24 mouse cellular contexts compared by ENCODE assay signal in the genomic region with DNA sequence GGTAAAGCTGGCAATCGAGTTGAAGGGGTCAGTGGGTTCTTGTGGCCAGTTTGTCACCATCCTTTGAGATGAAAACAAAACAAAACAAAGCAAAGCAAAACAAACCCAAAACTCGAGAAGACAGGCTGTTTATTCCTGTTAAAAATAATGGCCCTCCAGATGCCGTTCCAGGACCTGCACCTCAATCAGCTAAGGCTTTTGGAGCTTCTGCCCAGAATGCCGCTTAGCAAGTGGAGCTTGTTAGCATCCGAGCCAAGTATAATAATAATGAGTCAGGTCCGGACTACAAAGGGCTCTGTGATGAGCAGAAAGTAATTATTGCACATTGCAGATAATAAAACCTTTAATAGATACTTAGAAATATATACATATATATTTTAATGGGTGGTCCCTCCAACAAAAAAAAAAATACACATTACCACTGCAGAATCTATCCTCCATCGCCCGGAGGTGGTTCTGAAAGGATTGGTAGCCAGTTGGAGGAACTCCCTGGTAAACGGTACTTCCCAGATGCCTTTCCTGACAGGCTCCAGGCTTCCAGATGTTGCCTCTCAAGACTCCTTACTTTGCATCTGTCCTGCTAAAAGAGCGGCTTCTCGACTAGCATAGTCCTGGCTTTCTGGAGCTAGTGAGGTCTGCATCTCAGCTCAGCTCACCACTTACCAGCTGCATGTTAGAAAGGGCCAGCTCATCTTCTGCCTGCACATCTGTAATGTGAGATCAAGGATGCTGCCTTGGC.
A peak's percentile ranks its signal among the peaks of the same experiment; 100 is the strongest.
DNase-seq lines count a peak whose midpoint lies in the region; ATAC-seq and TF ChIP-seq lines count a peak whose summit lies in the region.
"Had no signal": no experiment of that assay in that cellular context is flagged by ENCODE, and none has a peak within 500 bp of the region (broad histone marks: within the 10 kb centered on the region; RNA-seq: fewer than 3 reads in every experiment).

No protein-coding gene starts in this region.

- H3K9ac ChIP-seq in forebrain, embryonic 14.5 days (ENCODE audit: low read length): no peak overlapping the region
- no peak overlapping the region for H3K9ac ChIP-seq in forebrain, postnatal 0 days
- H3K9ac ChIP-seq: forebrain, embryonic 15.5 days; hindbrain, embryonic 12.5 days; hindbrain, embryonic 15.5 days had no signal

- H3K4me2 ChIP-seq in forebrain, embryonic 14.5 days (ENCODE audit: low read length): no peak overlapping the region
- H3K4me2 ChIP-seq in forebrain, postnatal 0 days (ENCODE audit: low read depth): no peak overlapping the region
- H3K4me2 ChIP-seq: forebrain, embryonic 15.5 days; heart, embryonic 11.5 days; hindbrain, embryonic 12.5 days; hindbrain, embryonic 15.5 days had no signal

- peak; percentile 9 for DNase-seq in forebrain, embryonic 14.5 days (ENCODE audit: low spot score)
- no peak for DNase-seq in forebrain, postnatal 0 days
- no peak for DNase-seq in layer of hippocampus, adult 2 months (ENCODE audit: low spot score in 2 of 2)
- no peak for DNase-seq in layer of hippocampus, adult 8-10 months (ENCODE audit: low spot score in 2 of 2)
- peak; percentile 50 for DNase-seq in Muller cell, postnatal 12 days (ENCODE audit: inconsistent ontology term)
- DNase-seq: adrenal gland, adult 8-10 months; adrenal gland, postnatal 25 days; B cell, adult 2 months; cerebellum, adult 18-20 months; cerebellum, adult 9-10 months; cerebellum, postnatal 14 days; gastrocnemius, adult 2 months; gastrocnemius, postnatal 14 days; heart, adult 11 months had no signal

- no peak for TF ChIP-seq CTCF in forebrain, postnatal 0 days (IDR thresholded peaks at IDR 0.05; ENCODE audit: low read depth)
- TF ChIP-seq CTCF in layer of hippocampus, adult 2 months (conservative IDR thresholded peaks at IDR 0.05): no peak

- H3K27ac ChIP-seq in forebrain, embryonic 14.5 days (ENCODE audit: low read depth, low read length): no peak overlapping the region
- no peak overlapping the region for H3K27ac ChIP-seq in forebrain, postnatal 0 days (ENCODE audit: low read depth, low read length)
- H3K27ac ChIP-seq in layer of hippocampus, adult 2 months: peak overlapping the region; percentile 24; the same call in 1 of the 2 replicates
- H3K27ac ChIP-seq: forebrain, embryonic 10.5 days; forebrain, embryonic 15.5 days; gastrocnemius, adult 2 months; hindbrain, embryonic 12.5 days; hindbrain, embryonic 15.5 days had no signal

- H3K4me1 ChIP-seq in forebrain, embryonic 14.5 days (ENCODE audit: control insufficient read depth, insufficient read depth, low read length): no peaks in the 10 kb centered on the region; the same call in 1 of the 2 replicates
- no peaks in the 10 kb centered on the region for H3K4me1 ChIP-seq in forebrain, postnatal 0 days (ENCODE audit: insufficient read depth)
- H3K4me1 ChIP-seq: forebrain, embryonic 15.5 days; hindbrain, embryonic 12.5 days; hindbrain, embryonic 15.5 days had no signal

- H3K4me3 ChIP-seq in forebrain, embryonic 14.5 days (ENCODE audit: low read depth, low read length): no peak overlapping the region
- H3K4me3 ChIP-seq in forebrain, postnatal 0 days (ENCODE audit: low read depth, low read length): no peak overlapping the region
- H3K4me3 ChIP-seq in layer of hippocampus, adult 2 months: peak overlapping the region; percentile 6; the same call in 1 of the 2 replicates
- H3K4me3 ChIP-seq: forebrain, embryonic 10.5 days; forebrain, embryonic 15.5 days; gastrocnemius, adult 2 months; hindbrain, embryonic 12.5 days; hindbrain, embryonic 15.5 days had no signal

- 68% methylated on average over 11 of the region's 11 CpGs for WGBS in forebrain, embryonic 14.5 days
- WGBS in forebrain, postnatal 0 days: 54% methylated on average over 11 of the region's 11 CpGs

- no peaks in the 10 kb centered on the region for H3K27me3 ChIP-seq in forebrain, embryonic 14.5 days (replicated peaks; ENCODE audit: control insufficient read depth, insufficient read depth, low read length)
- no peaks in the 10 kb centered on the region for H3K27me3 ChIP-seq in forebrain, postnatal 0 days (ENCODE audit: insufficient read depth, low read length)
- H3K27me3 ChIP-seq: CH12.LX; forebrain, embryonic 15.5 days; hindbrain, embryonic 12.5 days; hindbrain, embryonic 15.5 days had no signal

- H3K36me3 ChIP-seq in forebrain, embryonic 14.5 days (ENCODE audit: control insufficient read depth, insufficient read depth, low read length): no peaks in the 10 kb centered on the region
- no peaks in the 10 kb centered on the region for H3K36me3 ChIP-seq in forebrain, postnatal 0 days (ENCODE audit: insufficient read depth)
- H3K36me3 ChIP-seq: forebrain, embryonic 10.5 days; forebrain, embryonic 15.5 days; hindbrain, embryonic 12.5 days; hindbrain, embryonic 15.5 days had no signal

- H3K9me3 ChIP-seq in forebrain, embryonic 14.5 days (replicated peaks; ENCODE audit: control insufficient read depth, low read length): no peaks in the 10 kb centered on the region
- no peaks in the 10 kb centered on the region for H3K9me3 ChIP-seq in forebrain, postnatal 0 days (ENCODE audit: low read length)
- H3K9me3 ChIP-seq: forebrain, embryonic 10.5 days; forebrain, embryonic 15.5 days; G1E; hindbrain, embryonic 12.5 days; hindbrain, embryonic 15.5 days had no signal

- no peak for ATAC-seq in forebrain, embryonic 14.5 days
- ATAC-seq in forebrain, postnatal 0 days: no peak
- ATAC-seq in inflammation-experienced regulatory T-cells, adult 6 months: no peak
- ATAC-seq: activated CD4-positive, CD25-positive, alpha-beta regulatory T cell, adult 4 months; forebrain, embryonic 15.5 days; intestine, embryonic 16.5 days had no signal

Comparison
In these comparisons a context has a peak if more than half of its experiments do, and no peak if none do; other contexts are left out.
1. DNase-seq: peak in forebrain, embryonic 14.5 days (single experiment) and Muller cell, postnatal 12 days (single experiment); none in forebrain, postnatal 0 days (single experiment), layer of hippocampus, adult 2 months (0 of 2) and layer of hippocampus, adult 8-10 months (0 of 2).